Mouse (Mus musculus) lung, postnatal 0 days (tissue): ENCODE measurements at regions not wholly inside any gene's neighbourhood (a gene's known extent, or its start where the extent isn't known, plus 50 kb on each side); places are given as distances from the start of the nearest gene placed in this dataset.
"Not testable (repeated sequence)": the region's sequence is repeated elsewhere in the genome, so short reads cannot be mapped to it uniquely, and the experiment has no call there.

Source experiments
- ATAC-seq: fragments of 200-750 bp; cut with Nextera tagmentation; 2 replicates; pipeline ENCODE4 v1.8.0; 2017; ENCODE audit warnings: moderate library complexity
- DNase-seq: peaks from one replicate; pipeline ENCODE4 v3.0.0-alpha.2; 2016; ENCODE audit warnings: low spot score
- H3K27ac ChIP-seq: fragments of 300-500 bp; sonication (generic); 2 replicates; pipeline ENCODE4 v1.5.1; 2014; ENCODE audit warnings: antibody characterized with exemption, mild to moderate bottlenecking, low read length, mixed read lengths
- H3K27me3 ChIP-seq: fragments of 300-500 bp; sonication (generic); replicated peaks from 2 replicates; pipeline ENCODE4 v1.6.1; 2014; ENCODE audit warnings: low read length, mixed read lengths; ENCODE audit not compliant: insufficient read depth
- H3K36me3 ChIP-seq: fragments of 300-500 bp; sonication (generic); 2 replicates; pipeline ENCODE4 v1.6.1; 2014; ENCODE audit warnings: low read length, mixed read lengths; ENCODE audit not compliant: insufficient read depth
- H3K4me1 ChIP-seq: fragments of 300-500 bp; sonication (generic); 2 replicates; pipeline ENCODE4 v1.6.1; 2014; ENCODE audit warnings: antibody characterized with exemption, low read depth, low read length, mixed read lengths; ENCODE audit not compliant: insufficient read depth
- H3K4me2 ChIP-seq: fragments of 300-500 bp; sonication (generic); replicated peaks from 2 replicates; pipeline ENCODE4 v1.6.1; 2014; ENCODE audit warnings: low read depth, mild to moderate bottlenecking, low read length, moderate library complexity, mixed read lengths
- H3K4me3 ChIP-seq: fragments of 300-500 bp; sonication (generic); 2 replicates; pipeline ENCODE4 v1.5.1; 2014; ENCODE audit warnings: low read depth, low read length
- H3K9ac ChIP-seq: fragments of 300-500 bp; sonication (generic); replicated peaks from 2 replicates; pipeline ENCODE4 v1.6.1; 2014; ENCODE audit warnings: low read depth, mild to moderate bottlenecking
- H3K9me3 ChIP-seq: fragments of 300-500 bp; sonication (generic); 2 replicates; pipeline ENCODE4 v1.6.1; 2016; ENCODE audit warnings: low read length, mixed read lengths
- CTCF ChIP-seq: IDR thresholded peaks from 2 replicates; pipeline ENCODE4 v1.5.1; 2016; ENCODE audit warnings: antibody characterized with exemption, mild to moderate bottlenecking
- EP300 ChIP-seq: IDR thresholded peaks from 2 replicates; pipeline ENCODE4 v1.6.1; 2016; ENCODE audit warnings: antibody characterized with exemption, mild to moderate bottlenecking, control low read depth
- WGBS: fragments of 180-500 bp; shearing (Covaris S2); extraction: QIAGEN DNeasy Blood & Tissue Kit; methylation state at CpG from one replicate; pipeline ENCODE4 v1.1.7; 2014; 5-methylcytosine and 5-hydroxymethylcytosine counted together

DNA sequence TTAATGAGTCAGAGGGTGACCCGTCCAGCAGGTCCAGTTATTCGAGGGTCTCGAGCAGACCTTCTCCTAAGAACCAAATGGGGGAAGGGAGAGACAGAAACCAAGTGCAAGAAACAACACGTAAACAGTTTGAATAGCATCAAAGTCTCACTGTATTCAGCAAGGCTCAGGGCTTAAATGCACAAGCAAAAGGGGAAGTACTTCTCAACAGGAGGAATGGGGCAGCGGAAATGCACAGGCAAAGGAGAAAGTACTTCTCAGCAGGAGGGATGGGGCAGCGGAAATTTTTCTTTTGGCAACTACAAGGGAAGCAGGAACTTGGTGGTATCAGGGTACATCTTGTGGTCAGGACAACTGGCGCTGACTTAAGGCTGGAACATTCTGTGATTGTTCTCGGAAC, 330.6 kb downstream of the 9430069I07Rik start:
- not testable (repeated sequence) for DNase-seq, H3K36me3 ChIP-seq, H3K9ac ChIP-seq, H3K4me1 ChIP-seq, H3K27ac ChIP-seq, H3K27me3 ChIP-seq, H3K4me3 ChIP-seq, H3K9me3 ChIP-seq, ATAC-seq, H3K4me2 ChIP-seq
- 60% methylated on average over 8 of the region's 8 CpGs for WGBS

DNA sequence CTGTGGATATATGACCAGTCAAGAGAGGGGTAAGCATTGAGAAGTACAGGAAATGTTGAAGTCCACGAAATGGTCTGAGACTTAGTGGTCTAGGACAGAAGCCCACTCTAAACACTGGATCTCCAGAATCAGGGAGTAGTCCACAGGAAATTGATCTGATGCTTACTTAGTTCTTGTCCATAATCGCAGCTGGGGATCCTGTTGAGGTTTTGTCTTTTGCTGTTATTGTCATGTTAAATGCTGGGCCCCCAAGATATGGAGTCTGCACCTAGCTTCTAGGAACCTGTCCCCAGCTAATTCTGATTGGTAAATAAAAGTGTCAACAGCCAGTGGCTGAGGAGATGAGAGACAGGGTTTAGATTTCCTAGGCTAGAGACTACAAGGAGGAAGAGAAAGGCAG, 332.3 kb downstream of the 9430069I07Rik start:
- Histone ChIP-seq H3K27ac (no peak overlapping the region), H3K27me3 (no peaks in the 10 kb centered on the region), H3K4me1 (no peaks in the 10 kb centered on the region), H3K9ac (no peak overlapping the region), H3K36me3 (no peaks in the 10 kb centered on the region), H3K9me3 (no peaks in the 10 kb centered on the region), H3K4me2 (no peak overlapping the region), H3K4me3 (no peak overlapping the region)
- ATAC-seq, result no peak
- no peak for DNase-seq
- WGBS, result 84% methylated on average over 2 of the region's 2 CpGs
- no peak for TF ChIP-seq EP300
- TF ChIP-seq CTCF, result no peak

DNA sequence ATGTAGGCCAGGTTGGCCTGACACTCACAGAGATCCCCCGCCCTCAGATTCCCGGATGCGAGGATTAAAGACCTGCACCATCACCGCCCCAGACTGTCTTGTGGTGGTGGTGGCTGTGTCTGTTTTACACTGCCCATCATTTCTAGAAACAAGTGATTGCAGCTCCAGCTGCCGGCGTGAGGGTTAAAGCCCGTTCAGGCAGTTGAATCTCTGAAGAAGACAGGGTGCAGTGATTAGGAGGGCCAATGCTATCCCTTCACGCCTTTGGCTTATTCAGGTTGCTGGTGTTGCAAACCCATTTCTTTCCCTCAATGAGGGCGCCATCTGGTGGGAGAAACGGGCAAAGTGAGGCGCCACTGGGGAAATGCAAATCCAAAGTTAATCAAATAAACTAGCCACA, 335.8 kb downstream of the 9430069I07Rik start:
- Histone ChIP-seq H3K4me1 (no peaks in the 10 kb centered on the region), H3K36me3 (no peaks in the 10 kb centered on the region), H3K9me3 (no peaks in the 10 kb centered on the region), H3K4me2 (no peak overlapping the region), H3K4me3 (no peak overlapping the region), H3K9ac (no peak overlapping the region), H3K27ac (no peak overlapping the region), H3K27me3 (no peaks in the 10 kb centered on the region)
- no peak for ATAC-seq
- WGBS, result 30% methylated on average over 11 of the region's 11 CpGs
- peak; percentile 63 for DNase-seq
- no peak for TF ChIP-seq EP300
- TF ChIP-seq CTCF, result peak; percentile 84

DNA sequence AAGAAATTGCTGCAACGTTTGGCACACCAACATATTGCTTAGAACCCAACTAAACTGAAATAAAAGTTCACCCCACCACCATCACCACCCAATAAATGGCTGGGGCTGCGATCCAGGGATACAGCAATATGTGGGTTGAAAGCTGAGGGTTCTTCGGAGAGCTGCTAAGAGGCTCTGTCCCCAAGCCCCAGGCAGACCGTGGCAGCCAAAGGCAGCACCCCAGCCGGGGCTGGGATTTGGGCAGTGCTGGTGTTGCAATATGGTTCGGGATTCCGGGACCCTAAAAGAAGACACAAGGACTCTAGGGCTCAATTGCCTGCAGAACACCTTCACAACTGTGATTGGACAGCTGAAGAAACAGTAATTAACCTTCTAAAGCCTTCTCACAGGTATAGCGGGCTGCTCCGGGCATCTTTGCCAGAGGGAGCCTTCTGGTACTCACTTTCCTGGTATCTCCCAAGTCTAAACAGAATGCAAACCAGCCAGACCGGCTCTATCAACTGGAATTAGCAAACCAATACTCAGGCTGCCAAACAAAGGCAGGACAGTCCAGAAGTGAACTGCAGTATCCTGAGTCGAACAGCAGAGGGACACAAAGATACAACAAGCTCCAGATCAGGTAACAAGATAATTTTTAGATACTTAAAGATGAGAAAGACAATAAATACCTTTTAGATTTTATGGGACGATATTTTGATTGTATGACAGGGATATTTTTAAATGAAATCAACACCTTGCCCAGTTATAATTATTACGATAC, 341.1 kb downstream of the 9430069I07Rik start:
- Histone ChIP-seq H3K9me3 (no peaks in the 10 kb centered on the region), H3K27me3 (no peaks in the 10 kb centered on the region), H3K36me3 (no peaks in the 10 kb centered on the region), H3K4me1 (no peaks in the 10 kb centered on the region), H3K9ac (no peak overlapping the region), H3K27ac (no peak overlapping the region), H3K4me3 (no peak overlapping the region), H3K4me2 (no peak overlapping the region)
- 46% methylated on average over 13 of the region's 13 CpGs for WGBS
- peak; percentile 58 for DNase-seq
- TF ChIP-seq EP300 (no peak), CTCF (peak; percentile 72)
- ATAC-seq, result no peak

DNA sequence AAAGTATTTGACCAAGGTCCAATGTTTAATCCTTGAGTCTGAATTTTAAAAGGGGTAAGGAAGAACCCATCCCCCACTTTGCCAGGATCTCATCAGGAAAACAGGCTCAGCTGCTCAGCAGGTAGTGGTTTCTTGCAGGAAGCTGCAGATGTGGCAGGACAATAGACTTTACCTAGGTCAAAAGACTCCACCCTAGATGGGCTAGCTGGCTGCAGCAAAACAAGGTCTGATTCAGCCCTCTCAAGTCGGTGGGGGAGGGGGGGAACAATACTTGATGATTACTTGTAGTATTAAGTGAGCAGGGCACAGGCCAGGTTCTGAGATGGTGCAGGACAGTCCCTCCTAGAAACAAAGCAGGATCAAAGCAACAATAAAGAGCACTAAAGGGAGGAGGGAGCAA, 349.1 kb downstream of the 9430069I07Rik start:
- H3K4me1 ChIP-seq, result no peaks in the 10 kb centered on the region
- H3K9me3 ChIP-seq, result no peaks in the 10 kb centered on the region
- WGBS, result 48% methylated on average over 1 of the region's 1 CpGs
- no peak overlapping the region for H3K4me2 ChIP-seq
- H3K9ac ChIP-seq, result no peak overlapping the region
- no peaks in the 10 kb centered on the region for H3K27me3 ChIP-seq
- TF ChIP-seq EP300 (no peak), CTCF (no peak)
- H3K36me3 ChIP-seq, result no peaks in the 10 kb centered on the region
- H3K4me3 ChIP-seq, result no peak overlapping the region
- ATAC-seq (no peak), DNase-seq (no peak)
- H3K27ac ChIP-seq, result no peak overlapping the region

DNA sequence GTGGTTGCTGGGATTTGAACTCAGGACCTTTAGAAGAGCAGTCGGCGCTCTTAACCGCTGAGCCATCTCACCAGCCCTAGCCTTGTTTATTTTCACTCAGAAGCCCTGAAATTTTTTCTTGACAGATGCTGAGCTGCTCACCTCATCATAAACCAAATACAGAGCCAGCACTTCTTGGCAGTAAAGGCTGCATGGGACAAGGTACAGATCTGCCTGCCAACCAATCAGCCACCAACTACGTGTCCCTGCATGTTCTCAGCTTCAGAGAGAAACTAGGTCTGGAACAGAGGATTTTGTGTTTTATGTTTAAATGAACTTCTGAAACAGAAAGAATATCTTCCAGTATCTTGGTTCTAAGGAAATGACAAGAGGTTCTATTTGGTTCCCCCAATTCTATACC, 365.3 kb downstream of the 9430069I07Rik start:
- TF ChIP-seq CTCF (no peak), EP300 (no peak)
- no peak for ATAC-seq
- 47% methylated on average over 4 of the region's 4 CpGs for WGBS

DNA sequence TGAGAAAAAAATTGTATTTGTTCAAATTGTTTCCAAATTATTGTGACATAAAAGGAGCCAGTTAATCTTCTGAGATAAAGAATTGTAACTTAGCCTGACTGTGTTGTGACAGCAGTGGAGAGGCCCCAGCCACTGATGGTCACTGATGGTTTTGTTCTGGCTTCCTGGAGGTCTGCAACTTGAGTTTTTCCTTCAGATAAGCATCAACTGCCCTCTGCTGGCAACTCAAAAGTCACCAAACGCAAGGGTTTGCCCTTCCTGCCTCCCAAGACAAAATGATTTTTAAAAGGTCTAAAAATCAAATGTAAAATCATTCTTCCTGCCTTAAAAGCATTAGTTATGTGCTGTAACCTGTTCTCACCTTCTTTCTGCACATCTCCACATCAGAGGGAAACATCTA, 382.6 kb downstream of the 9430069I07Rik start:
- H3K4me1 ChIP-seq, result no peaks in the 10 kb centered on the region
- H3K27ac ChIP-seq, result no peak overlapping the region
- 26% methylated on average over 1 of the region's 1 CpGs for WGBS
- H3K36me3 ChIP-seq, result no peaks in the 10 kb centered on the region
- no peaks in the 10 kb centered on the region for H3K27me3 ChIP-seq
- no peak overlapping the region for H3K4me3 ChIP-seq
- no peaks in the 10 kb centered on the region for H3K9me3 ChIP-seq
- H3K4me2 ChIP-seq, result no peak overlapping the region
- DNase-seq (no peak), ATAC-seq (no peak)
- H3K9ac ChIP-seq, result no peak overlapping the region
- TF ChIP-seq CTCF (peak; percentile 46), EP300 (no peak)

More for the DNA sequence above, 365.3 kb downstream of the 9430069I07Rik start:
- no peak overlapping the region for H3K4me3 ChIP-seq
- H3K4me2 ChIP-seq, result no peak overlapping the region
- H3K9ac ChIP-seq, result no peak overlapping the region
- H3K27me3 ChIP-seq, result no peaks in the 10 kb centered on the region
- H3K27ac ChIP-seq, result no peak overlapping the region
- H3K9me3 ChIP-seq, result no peaks in the 10 kb centered on the region
- H3K36me3 ChIP-seq, result no peaks in the 10 kb centered on the region
- no peaks in the 10 kb centered on the region for H3K4me1 ChIP-seq
- DNase-seq, result peak; percentile 5
